Mouse (Mus musculus): ENCODE data around the gene Adam15. TPM values are rescaled to one million over a fixed set of nuclear protein-coding genes. Genes with fewer than 3 reads are reported as not detected.

Adam15 gene
- polyA plus RNA-seq, 1 experiment = not detected

DNA sequence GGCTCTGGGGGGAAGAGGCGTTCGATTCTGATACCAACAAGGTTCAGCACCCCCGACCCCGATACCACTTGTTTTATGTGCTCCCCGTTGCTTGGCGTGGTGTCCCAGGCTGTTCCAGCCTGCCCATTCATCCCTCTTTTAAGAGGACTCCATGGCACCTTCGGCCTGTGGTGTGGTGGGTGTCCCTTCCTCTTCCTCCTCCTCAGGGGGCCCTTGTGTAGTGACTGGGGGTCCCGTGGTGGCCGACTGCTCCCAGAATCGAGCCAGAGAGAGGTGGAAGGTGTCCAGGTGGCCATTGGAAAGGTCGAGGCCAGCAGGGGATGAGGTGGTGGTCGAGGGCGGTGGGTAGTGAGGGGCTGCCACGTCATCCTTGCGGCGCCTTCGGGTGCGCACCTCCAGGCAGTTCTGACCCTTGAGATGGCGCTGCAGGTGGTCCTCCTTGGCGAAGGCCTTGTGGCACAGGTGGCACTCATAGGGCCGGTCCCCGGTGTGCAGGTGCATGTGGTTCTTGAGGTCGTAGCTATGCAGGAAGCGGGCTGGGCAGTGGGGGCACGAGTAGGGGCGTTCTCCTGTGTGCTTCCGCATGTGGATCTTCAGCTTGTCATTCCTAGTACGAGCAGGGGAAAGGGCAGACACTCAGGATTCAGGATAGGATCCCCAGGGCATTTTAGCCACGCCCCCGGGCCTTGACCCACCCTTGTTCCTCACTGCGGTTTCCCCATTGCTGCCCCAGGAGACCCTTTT is 29.8 kb upstream of the Adam15 start:
- Histone ChIP-seq H3K4me1 (ENCODE audit: control insufficient read depth, insufficient read depth, low read length) (peaks cover 18% of the 10 kb centered on the region), H3K4me3 (ENCODE audit: insufficient read depth, low read depth, low read length) (no peak overlapping the region), H3K27ac (ENCODE audit: insufficient read depth, low read depth, low read length) (no peak overlapping the region)
- 86% methylated on average over 31 of the region's 31 CpGs for WGBS
- TF ChIP-seq CTCF (IDR thresholded peaks at IDR 0.05; ENCODE audit: insufficient read depth, low read depth, low read length) = no peak
- no peak for TF ChIP-seq POLR2A (IDR thresholded peaks at IDR 0.05; ENCODE audit: insufficient read depth, low read depth, low read length)

DNA sequence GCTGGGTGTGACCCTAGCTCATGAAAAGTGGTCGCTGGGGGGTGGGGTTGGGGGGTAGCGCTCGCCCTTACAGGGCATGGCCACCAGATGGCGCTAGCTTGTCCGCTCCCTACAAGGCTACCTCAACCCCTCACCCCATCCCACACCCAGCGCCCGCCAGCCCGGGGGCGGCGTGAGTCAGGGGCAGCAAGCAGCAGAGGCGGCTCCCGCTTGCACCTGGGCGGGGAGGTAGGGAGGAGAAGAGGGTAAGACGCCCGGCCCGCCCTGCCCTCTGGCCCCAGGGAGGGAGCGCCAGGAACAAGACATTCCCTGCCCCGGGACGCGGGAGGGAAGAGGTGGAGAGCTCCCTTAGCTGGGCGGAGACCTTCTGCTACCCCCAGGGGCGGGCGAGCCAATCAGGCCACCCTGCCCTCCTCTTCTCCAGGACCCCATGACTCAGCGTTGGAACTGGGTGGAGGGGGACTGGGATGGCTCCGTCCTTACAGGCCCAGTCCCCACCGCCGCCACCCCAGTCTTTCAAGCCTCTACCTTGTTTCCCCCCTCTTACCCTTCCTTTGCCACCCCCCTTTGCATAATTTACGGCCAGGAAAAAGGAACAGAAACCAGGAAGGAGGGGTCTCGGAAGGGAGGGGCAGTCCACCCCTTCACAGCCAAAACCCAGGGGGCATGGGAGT is 28.7 kb upstream of the Adam15 start:
- Histone ChIP-seq H3K4me3 (ENCODE audit: insufficient read depth, low read depth, low read length) (peak overlapping the region; percentile 63), H3K27ac (ENCODE audit: insufficient read depth, low read depth, low read length) (peak overlapping the region; percentile 24; the same call in 1 of the 2 replicates), H3K4me1 (ENCODE audit: control insufficient read depth, insufficient read depth, low read length) (peaks cover 18% of the 10 kb centered on the region)
- TF ChIP-seq POLR2A (IDR thresholded peaks at IDR 0.05; ENCODE audit: insufficient read depth, low read depth, low read length) (no peak; the same call in 1 of the 2 replicates), CTCF (IDR thresholded peaks at IDR 0.05; ENCODE audit: insufficient read depth, low read depth, low read length) (peak; percentile 94)
- 2% methylated on average over 29 of the region's 29 CpGs for WGBS

DNA sequence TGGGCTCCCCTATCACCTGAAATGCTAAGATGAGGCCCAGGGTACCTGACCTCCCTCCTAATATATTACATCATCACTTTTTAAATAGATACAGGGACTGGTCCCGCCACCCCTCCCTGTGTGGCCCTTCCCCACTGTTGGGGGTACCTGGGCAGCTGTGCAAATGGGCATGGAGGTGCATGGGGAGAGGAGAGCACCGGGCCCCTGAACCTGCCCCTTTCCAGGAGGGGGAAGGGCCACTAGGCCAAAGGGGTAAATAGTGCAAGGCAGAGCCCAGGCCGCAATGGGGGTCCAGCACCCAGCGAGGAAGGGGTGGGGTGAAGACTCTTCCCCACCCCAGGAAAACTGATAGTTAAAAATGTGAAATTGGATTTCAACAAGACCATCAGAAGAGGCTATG is 28.0 kb upstream of the Adam15 start:
- H3K4me3 ChIP-seq (ENCODE audit: insufficient read depth, low read depth, low read length) = no peak overlapping the region
- peaks cover 18% of the 10 kb centered on the region for H3K4me1 ChIP-seq (ENCODE audit: control insufficient read depth, insufficient read depth, low read length)
- no peak overlapping the region for H3K27ac ChIP-seq (ENCODE audit: insufficient read depth, low read depth, low read length)
- WGBS = 82% methylated on average over 4 of the region's 4 CpGs
- TF ChIP-seq POLR2A (IDR thresholded peaks at IDR 0.05; ENCODE audit: insufficient read depth, low read depth, low read length) (no peak), CTCF (IDR thresholded peaks at IDR 0.05; ENCODE audit: insufficient read depth, low read depth, low read length) (no peak)

DNA sequence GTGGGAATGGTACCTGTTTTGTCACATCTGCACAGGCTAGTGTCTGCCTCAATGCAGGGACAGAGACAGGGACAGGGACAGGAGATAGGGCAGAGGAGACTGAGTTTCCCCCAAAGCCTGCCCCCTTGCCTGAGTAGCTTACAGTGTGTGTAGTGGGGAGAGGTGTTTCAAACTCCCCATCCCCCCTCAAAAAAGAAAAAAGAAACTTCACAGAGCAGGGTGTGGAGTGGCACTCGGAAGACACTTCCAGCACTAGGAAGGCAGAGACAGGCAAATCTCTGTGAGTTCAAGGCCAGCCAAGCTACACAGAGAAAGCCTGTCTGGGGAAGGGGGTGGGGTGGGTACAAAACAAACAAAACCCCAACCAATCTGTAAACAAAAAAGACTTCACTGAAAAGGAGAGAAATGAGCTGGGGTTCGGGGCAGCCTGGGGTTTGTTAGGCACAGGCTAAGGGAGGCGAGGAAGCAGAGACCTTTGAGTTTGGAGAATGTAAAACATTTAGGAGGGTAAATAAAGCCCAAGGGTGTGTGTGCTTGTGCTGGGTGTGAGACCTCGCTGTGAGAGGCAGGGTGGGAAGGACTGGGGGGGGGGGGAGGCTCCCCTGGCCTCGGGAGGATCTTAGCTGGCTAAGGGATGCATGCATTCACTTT is 23.9 kb upstream of the Adam15 start:
- WGBS = 55% methylated on average over 5 of the region's 5 CpGs
- no peak for TF ChIP-seq CTCF (IDR thresholded peaks at IDR 0.05; ENCODE audit: insufficient read depth, low read depth, low read length)
- no peak for TF ChIP-seq POLR2A (IDR thresholded peaks at IDR 0.05; ENCODE audit: insufficient read depth, low read depth, low read length)
- Histone ChIP-seq H3K4me3 (ENCODE audit: insufficient read depth, low read depth, low read length) (no peak overlapping the region), H3K27ac (ENCODE audit: insufficient read depth, low read depth, low read length) (no peak overlapping the region), H3K4me1 (ENCODE audit: control insufficient read depth, insufficient read depth, low read length) (peaks cover 9% of the 10 kb centered on the region)

DNA sequence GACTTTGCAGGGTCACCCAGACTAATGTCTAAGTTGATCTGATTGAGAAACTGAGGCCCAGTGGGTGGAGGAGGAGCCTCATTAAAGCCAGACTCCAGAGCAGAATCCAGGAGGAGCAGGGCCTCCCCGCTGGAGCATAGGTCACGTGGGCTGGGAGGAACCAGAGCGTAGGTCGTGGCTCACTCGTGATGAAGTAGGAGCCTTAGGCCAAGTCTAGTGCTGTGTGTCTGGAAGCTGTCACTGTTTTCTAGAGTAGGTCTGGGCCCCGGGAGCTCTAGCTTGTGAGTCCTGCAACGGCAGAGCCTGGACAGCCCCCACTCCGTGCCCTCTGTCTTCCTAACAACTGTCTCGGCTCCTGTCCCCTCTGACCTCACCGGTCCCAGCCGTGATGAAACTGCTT is 17.5 kb upstream of the Adam15 start:
- no peak for TF ChIP-seq POLR2A (IDR thresholded peaks at IDR 0.05; ENCODE audit: insufficient read depth, low read depth, low read length)
- TF ChIP-seq CTCF (IDR thresholded peaks at IDR 0.05; ENCODE audit: insufficient read depth, low read depth, low read length) = no peak
- Histone ChIP-seq H3K4me1 (ENCODE audit: control insufficient read depth, insufficient read depth, low read length) (no peaks in the 10 kb centered on the region), H3K27ac (ENCODE audit: insufficient read depth, low read depth, low read length) (no peak overlapping the region), H3K4me3 (ENCODE audit: insufficient read depth, low read depth, low read length) (no peak overlapping the region)
- WGBS = 80% methylated on average over 11 of the region's 11 CpGs

DNA sequence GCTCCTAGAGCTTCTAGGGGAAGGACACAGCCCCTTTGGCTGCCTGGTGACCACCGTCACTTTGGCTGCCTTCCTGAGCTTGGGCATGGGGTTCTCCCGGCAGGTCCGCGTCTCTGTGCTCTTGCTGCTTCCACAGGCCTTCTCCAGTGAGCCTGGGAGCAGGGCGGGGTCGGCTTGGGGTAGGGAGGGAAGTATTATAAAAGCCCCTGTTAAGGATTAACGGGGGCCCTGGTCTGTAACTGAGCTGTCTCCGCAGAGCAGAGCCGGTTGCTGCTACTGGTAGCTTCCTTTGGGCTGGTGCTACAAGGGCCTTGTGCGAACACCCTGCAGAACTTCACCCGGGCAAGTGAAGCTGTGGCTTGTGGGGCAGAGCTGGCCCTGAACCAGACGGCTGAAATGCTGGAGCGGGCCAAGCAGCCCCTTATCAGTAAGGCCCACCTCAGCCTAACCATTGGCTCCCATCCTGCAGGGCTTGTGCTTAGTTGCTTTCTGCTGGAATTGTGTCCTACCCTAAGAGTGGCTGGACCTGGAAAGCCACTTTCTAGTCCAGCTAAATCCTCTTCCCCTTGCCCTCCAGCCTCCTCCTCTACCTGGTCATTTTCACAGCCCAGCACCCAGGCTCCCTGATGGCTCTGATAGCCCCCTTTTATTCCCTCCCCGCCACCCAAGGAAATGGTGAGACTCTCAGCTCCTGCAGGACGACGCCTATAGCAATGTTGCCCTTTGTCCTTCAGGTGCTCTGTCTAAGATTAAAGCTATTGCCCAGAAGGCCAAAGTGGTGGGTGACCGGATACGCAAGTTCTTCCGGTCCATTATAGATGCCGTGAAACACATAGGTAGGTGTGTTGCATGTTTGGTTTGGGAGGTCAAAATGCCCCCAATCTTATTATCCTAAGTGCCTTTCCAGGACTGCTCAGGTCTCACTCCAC is 16.0 kb upstream of the Adam15 start:
- Histone ChIP-seq H3K4me1 (ENCODE audit: control insufficient read depth, insufficient read depth, low read length) (no peaks in the 10 kb centered on the region), H3K27ac (ENCODE audit: insufficient read depth, low read depth, low read length) (no peak overlapping the region), H3K4me3 (ENCODE audit: insufficient read depth, low read depth, low read length) (no peak overlapping the region)
- TF ChIP-seq POLR2A (IDR thresholded peaks at IDR 0.05; ENCODE audit: insufficient read depth, low read depth, low read length) (no peak), CTCF (IDR thresholded peaks at IDR 0.05; ENCODE audit: insufficient read depth, low read depth, low read length) (no peak)
- WGBS = 86% methylated on average over 20 of the region's 20 CpGs

- no peaks in the 10 kb centered on the region for H3K4me1 ChIP-seq (ENCODE audit: control insufficient read depth, insufficient read depth, low read length)
- 92% methylated on average over 11 of the region's 11 CpGs for WGBS
- no peak within 1 kb of the TSS for H3K27ac ChIP-seq (ENCODE audit: insufficient read depth, low read depth, low read length)
- H3K4me3 ChIP-seq (ENCODE audit: insufficient read depth, low read depth, low read length) = no peak within 1 kb of the TSS
- TF ChIP-seq POLR2A (IDR thresholded peaks at IDR 0.05; ENCODE audit: insufficient read depth, low read depth, low read length) (no peak), CTCF (IDR thresholded peaks at IDR 0.05; ENCODE audit: insufficient read depth, low read depth, low read length) (no peak)
Measured at GRCm38 (mm10) chr3:89365153-89365485, 15.3 kb upstream of the Adam15 start, which contains the start of gene Dcst1. Gene Dcst1 (minus strand): TSS chr3:89365253.

DNA sequence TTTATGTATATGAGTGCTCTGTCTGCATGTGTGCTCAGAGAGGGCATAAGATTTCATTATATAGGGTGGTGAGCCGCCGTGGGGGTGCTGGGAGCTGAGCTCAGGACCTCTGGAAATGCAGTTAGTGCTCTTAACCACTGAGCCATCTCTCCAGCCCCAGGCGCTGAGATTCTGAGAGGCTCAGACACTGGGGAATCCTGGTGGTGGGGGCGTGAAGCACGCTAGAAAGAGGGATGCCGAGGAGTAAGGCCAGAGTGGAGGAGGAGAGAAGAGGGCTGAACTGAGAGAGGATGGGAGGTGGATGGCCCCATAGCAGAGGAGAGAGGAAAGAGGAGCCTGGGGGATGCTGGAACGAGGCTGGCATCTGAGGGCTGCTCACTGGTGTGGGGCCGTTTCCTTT is 14.8 kb upstream of the Adam15 start:
- 56% methylated on average over 8 of the region's 8 CpGs for WGBS
- TF ChIP-seq POLR2A (IDR thresholded peaks at IDR 0.05; ENCODE audit: insufficient read depth, low read depth, low read length) = no peak
- TF ChIP-seq CTCF (IDR thresholded peaks at IDR 0.05; ENCODE audit: insufficient read depth, low read depth, low read length) = no peak
- no peak overlapping the region for H3K4me3 ChIP-seq (ENCODE audit: insufficient read depth, low read depth, low read length)
- no peaks in the 10 kb centered on the region for H3K4me1 ChIP-seq (ENCODE audit: control insufficient read depth, insufficient read depth, low read length)
- no peak overlapping the region for H3K27ac ChIP-seq (ENCODE audit: insufficient read depth, low read depth, low read length)

Measured in olfactory bulb, adult 2 months (tissue).